Mouse (Mus musculus): ENCODE data around the gene Acsm4.

DNA sequence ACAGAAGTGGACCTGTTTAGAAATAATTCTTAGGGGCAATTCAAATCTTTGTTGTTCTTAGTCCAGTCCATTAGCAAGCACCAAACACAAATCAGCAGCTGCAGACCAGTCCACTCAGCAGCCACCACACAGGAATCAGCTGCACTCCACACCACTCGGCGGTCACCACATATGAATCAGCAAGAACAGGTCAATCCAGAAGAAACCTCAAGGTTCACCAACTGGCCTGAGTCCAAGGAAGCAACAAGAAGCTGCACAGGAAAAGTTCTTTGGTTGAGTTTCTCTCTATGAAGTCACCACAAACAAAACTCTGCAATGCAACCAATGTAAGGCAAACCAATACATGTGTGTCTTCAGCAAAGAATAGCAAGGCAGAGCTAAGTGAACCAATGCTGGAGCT, 37.8 kb downstream of the Acsm4 start:
- no peak for TF ChIP-seq POLR2A (IDR thresholded peaks at IDR 0.05; ENCODE audit: control insufficient read depth, low read depth, low read length)
- no peak for TF ChIP-seq CTCF (IDR thresholded peaks at IDR 0.05; ENCODE audit: control insufficient read depth, insufficient read depth, insufficient replicate concordance, low read depth, low read length)
